Mouse (Mus musculus) lung, postnatal 25 days (tissue): ENCODE results near the gene Vmn1r233.

Experiments
- DNase-seq: peaks from one replicate; pipeline ENCODE4 v3.0.0; 2022; ENCODE audit warnings: low spot score

Gene Vmn1r233

DNA sequence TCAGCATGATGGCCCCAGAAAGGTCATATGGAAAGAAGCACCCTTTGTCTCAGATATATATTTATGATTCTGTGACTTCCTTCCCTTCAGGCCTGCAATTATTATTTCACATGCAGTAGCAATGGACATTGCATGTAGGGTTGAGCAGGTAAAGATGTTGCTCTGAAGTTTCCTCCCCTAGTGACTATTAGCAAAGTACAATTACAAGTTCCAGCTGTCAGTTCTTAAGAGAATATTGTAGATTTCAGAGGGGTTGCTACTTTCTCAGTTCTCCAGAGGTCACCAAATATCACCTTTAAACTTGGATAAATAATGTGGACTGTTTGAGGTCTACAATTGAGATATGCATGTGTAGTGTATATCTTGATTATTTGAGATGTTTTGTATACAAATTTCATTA lies at the start of gene Vmn1r233:
Gene Vmn1r233 (minus strand): TSS at position 101 of the 400 bp plus-strand sequence.
- no peak for DNase-seq

- DNase-seq, result no peak
Measured at GRCm38 (mm10) chr17:21018410-21019080, 22.3 kb upstream of the Vmn1r233 start.

GRCm38 (mm10) chr17:21009726-21010125 lies 13.5 kb upstream of the Vmn1r233 start:
- DNase-seq, result no peak

DNA sequence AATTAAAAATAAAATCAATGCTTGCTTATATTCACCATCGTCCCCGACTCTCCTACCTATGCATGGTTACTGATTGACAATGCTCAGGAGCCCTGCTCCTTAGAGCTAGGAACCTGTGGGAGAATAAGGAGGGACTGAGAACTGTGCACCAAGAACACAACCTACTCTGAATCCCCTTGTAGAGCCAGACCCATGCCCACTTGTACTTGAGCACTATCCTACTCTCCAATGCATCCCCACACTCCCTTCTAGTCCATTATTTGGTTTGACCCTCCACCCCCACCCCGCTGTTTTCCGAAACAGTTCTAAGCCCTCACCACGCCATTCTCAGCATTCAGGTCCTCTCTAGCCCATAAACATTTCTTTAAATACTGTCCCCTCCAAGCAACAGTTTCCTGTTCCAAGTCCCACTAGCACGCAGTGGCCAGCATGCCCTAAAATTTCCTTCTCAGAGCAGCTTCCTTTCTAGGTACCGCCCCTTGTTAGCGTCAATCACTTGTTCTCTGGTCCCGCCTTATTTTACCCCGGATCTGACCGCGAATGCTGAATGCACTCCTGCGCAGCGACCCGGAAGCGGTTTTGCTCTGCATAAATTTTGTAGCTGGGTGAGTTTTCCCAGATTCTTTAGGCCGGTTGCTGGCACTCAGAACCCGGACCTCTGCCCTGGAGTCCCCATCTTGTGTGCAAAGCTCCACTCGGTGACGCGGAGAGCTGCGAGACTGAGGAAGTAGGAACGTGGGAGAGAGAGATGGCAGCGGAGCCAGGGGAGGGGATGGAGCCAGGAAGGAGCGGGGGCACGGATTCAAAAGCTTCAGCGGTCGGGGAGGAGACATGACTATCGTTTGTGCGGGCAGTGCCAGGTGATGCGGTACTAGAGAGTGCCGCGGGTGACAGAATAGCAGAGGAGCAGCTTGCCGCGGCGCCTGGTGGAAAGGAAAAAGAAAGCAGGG lies 12.4 kb upstream of the Vmn1r233 start, which contains the start of gene Zfp160:
Gene Zfp160 (plus strand): TSS at position 522 of the 950 bp plus-strand sequence.
- DNase-seq, result peak; percentile 91

DNA sequence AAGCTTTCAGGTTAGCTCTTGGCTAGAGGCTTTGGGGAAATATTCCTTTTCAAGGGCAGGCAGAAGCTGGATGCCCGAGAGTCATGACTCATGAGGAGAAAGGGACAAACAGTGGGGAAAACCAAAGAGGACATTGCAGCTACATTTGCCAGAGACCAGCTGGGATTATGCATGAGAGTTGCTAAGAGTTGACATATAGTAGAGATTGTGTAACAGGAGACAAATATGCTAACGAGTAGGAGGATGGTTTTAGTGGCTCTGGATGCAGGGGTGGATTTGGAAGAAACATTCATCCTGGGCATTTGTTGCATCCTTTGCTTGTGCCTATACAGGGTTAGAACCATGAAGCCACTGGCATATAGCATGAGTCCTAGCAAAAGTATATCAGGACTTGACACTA lies 2.5 kb downstream of the Vmn1r233 start:
- no peak for DNase-seq

DNA sequence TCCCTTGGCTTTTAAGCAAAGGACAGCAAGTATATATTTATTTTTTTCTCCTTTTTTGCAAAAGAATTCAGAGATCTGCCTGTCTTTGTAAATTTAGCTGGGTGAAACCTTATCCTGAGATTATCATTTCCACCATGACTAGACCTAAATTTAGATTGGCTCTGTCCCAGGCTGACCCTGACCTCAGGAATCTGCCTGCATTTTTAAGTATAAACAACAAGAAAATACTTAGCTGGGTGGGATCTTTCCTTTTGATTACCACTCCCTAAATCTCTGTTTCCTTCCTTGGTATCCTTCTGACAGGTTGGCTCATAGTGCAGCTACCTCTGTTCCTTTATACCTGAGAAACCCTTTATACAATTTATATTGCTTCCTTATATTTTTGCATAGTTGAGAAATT lies 29.6 kb downstream of the Vmn1r233 start:
- DNase-seq, result no peak

GRCm38 (mm10) chr17:20965421-20965820 lies 30.8 kb downstream of the Vmn1r233 start:
- DNase-seq, result no peak

GRCm38 (mm10) chr17:20960386-20960785 lies 35.9 kb downstream of the Vmn1r233 start:
- DNase-seq, result no peak

- DNase-seq, result no peak
Measured at GRCm38 (mm10) chr17:20946636-20947035, 49.6 kb downstream of the Vmn1r233 start.

- DNase-seq, result no peak
Measured at GRCm38 (mm10) chr17:20946026-20946565, 50.2 kb downstream of the Vmn1r233 start.

GRCm38 (mm10) chr17:20944985-20945891 lies 51.0 kb downstream of the Vmn1r233 start, which contains the start of gene Ppp2r1a:
Gene Ppp2r1a (plus strand): TSS chr17:20945311.
- peak; percentile 99 for DNase-seq

GRCm38 (mm10) chr17:20944226-20944625 lies 52.0 kb downstream of the Vmn1r233 start:
- DNase-seq, result no peak
